Mouse (Mus musculus): ENCODE data around the gene Wnt5b.

- no peak for TF ChIP-seq EP300 (IDR thresholded peaks at IDR 0.05; ENCODE audit: low read depth in 1 of 2, low read length in 2 of 2)
- TF ChIP-seq POLR2A (IDR thresholded peaks at IDR 0.05; ENCODE audit: control insufficient read depth in 1 of 2, insufficient read depth in 1 of 2, low read depth in 1 of 2, low read length in 2 of 2, poor library complexity in 1 of 2), result no peak
These were observed 39.9 kb upstream of the Wnt5b start for GRCm38 (mm10) chr6:119584061-119584460.
